Mouse (Mus musculus) cerebellum, adult (tissue): ENCODE measurements around the gene Gm20388.

Source experiments
- ATAC-seq: cut with Nextera tagmentation; 2 replicates; pipeline ENCODE4 v1.9.2; 2017; ENCODE audit warnings: mild to moderate bottlenecking, moderate library complexity, mixed read lengths; ENCODE audit not compliant: insufficient number of reproducible peaks, low FRiP score, low TSS enrichment

The Gm20388 gene

GRCm38 (mm10) chr8:119952747-119953146 lies 42.1 kb downstream of the Gm20388 start:
- no peak for ATAC-seq

DNA sequence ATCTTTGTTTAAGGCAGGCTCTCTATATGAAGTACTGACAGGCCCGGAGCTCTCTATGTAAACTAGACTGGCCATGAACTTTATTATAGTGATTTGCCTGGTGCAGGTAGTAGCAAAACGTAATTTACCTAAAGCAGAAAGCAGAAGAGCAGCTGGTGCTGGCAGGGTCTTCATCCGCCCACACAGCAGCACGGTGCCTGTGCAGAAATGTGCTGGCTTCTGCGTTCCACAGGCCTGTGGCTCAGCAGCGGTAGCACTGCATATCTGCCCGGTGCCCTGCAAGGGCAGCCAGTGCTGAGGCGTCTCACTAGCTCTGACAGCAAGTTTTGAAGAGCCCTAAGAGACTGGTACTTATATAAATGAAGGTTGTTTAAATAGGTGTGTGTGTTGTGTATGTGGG lies 44.7 kb downstream of the Gm20388 start:
- ATAC-seq: no peak

- no peak for ATAC-seq
Measured at GRCm38 (mm10) chr8:119958076-119958475, 47.4 kb downstream of the Gm20388 start.

DNA sequence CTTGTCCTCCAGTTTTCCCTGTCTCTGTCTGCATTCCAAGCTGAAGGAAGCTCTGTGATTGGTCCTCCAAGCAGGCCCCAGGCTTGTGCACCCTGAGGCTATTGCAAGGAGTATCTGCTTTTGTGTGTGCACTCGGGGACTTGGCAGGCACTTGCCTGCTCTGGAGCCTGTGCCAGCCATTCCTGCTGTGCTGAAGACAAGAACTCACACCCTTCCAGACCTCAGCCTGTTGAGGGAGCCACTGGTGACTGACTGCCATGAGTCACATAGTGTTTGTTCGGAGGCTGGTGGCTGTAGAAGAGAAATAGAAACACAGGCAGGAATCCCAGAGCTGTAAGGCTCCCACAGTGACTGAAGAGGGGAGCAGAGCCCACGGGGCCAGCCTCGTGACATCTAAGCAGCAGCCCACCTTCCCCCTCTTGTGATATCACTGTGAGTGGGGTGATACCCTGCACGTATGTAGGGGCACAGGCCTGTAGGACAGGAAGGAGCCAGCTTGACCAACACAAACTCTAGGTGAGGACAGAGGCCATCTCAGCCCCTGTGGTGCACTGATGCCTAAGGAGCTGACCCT lies 50.0 kb downstream of the Gm20388 start:
- peak; percentile 86 for ATAC-seq

GRCm38 (mm10) chr8:119964859-119965258 lies 54.2 kb downstream of the Gm20388 start:
- ATAC-seq: no peak

- ATAC-seq: no peak
Measured at GRCm38 (mm10) chr8:119967435-119967834, 56.8 kb downstream of the Gm20388 start.

- no peak for ATAC-seq
Measured at GRCm38 (mm10) chr8:119970169-119970568, 59.5 kb downstream of the Gm20388 start.

DNA sequence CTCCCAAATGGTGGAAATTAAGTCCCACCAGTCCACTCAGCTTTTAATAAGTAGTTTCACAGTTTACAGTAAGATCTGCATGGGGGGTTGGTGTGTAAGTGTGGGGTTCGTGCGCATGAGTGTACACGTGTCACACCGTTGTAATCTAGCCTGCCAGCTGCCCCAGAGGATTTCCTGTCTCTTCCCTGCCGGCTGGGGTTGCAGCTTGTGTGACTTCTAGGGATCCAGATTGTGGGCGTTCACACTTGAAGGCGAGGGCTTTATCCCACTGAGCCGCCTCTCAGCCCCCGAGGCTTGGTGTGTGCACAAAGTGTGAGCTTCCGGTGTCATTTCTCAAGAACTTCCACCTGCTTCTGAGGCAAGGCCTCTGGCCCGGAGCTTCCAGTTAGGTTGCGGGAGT lies 61.9 kb downstream of the Gm20388 start:
- no peak for ATAC-seq

GRCm38 (mm10) chr8:119978770-119979381 lies 68.2 kb downstream of the Gm20388 start:
- 0 out of 2 replicates have a peak, but pooled peaks have one; percentile 15 for ATAC-seq

DNA sequence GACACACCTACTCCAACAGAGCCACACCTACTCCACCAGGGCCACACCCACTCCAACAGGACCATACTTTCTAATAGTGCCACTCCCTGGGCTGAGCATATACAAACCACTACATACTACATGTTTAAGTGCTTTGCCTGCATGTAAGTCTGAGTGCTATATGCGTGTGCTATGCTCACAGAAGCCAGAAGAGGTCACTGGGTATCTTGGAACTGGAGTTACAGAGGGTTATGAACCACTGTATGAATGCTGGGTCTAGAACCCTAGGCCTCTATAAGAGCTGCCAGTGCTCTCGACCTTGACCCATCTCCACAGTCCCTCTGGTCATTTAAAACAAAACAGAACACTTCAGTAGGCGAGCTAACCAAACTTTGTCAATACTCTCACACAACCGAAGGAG lies 70.6 kb downstream of the Gm20388 start:
- ATAC-seq: no peak

GRCm38 (mm10) chr8:119984085-119984484 lies 73.4 kb downstream of the Gm20388 start:
- ATAC-seq: no peak

DNA sequence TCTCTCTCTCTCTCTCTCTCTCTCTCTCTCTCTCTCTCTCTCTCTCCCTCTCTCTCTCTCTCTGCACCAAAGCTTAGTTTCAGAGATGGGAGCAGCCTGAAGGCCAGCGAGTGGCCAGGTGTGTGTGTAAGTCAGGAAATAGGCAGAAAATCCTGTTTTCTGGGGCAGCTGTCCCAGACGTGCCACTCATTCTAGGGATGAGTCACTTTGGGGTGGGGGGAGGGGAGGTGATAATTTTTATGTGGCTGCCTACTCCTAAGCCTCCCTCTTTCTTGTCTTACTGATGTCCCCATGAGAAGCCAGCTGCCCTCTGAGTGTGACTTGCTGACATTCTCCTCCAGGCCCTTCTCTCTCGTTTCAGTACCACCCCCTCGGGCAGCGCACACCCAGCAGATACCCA lies 75.5 kb downstream of the Gm20388 start:
- ATAC-seq: no peak

DNA sequence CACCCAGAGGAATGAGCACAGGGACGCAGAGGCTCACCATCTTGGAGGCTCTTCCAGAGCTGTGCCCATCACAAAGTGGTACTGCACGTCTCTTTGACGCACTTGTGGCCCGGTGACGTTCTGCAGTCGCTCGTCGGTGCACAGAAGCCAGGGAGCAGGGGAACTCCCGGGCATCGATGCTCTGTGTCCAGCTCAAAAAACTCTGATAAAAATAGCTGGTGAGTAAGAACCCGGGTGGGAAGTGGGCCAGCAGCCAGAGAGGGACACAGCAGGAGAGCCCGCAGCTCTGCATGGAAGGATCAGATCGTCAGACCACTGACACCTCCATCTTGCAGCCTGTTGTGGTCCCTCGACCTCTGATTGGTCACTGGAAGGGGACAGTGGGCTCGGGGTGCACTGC lies 77.4 kb downstream of the Gm20388 start:
- ATAC-seq: no peak

DNA sequence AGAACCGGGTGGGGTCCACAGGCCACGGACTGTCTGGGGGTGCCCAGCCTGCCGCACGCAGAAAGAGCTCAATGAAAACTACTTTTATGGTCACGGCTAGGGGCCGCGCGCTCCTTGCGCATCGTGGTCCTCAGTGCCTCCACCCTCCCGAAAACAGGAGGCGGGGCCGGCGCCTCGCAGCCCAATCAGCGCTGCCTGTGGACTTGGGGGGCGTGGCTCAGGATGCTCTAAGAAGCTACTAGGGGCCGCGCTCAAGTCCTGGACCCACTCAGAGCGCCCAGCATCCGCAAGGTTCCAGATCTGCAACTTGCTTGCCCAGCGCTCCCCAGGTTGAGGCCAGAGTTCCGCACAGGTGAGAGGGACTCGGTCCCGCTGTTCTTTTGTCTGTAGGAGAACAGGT lies 81.6 kb downstream of the Gm20388 start, which contains the start of gene Crispld2:
Gene Crispld2, plus strand, starts transcription at position 190 of the 400 bp plus-strand sequence.
- no peak for ATAC-seq

- ATAC-seq: no peak
Measured at GRCm38 (mm10) chr8:119994114-119994513, 83.5 kb downstream of the Gm20388 start.

DNA sequence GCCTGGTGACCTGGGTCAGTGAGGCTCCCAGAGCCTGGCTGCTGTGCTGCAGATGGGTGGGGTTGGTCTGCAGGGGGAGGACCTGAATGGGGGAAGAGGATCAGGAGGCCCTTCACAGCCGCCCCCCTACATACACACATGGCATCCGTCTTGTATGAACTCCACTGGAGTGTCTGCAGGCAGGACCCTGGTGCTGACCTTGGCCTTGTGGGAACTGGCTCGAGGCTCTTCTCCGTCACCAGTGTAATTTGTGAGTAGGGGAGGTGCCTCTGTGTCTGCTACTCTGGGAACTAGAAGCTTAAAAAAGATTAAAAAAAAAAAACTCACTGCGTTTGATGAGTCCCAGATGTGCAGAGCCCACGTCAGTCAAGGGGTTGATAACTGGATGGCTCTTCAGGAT lies 83.9 kb downstream of the Gm20388 start:
- no peak for ATAC-seq

DNA sequence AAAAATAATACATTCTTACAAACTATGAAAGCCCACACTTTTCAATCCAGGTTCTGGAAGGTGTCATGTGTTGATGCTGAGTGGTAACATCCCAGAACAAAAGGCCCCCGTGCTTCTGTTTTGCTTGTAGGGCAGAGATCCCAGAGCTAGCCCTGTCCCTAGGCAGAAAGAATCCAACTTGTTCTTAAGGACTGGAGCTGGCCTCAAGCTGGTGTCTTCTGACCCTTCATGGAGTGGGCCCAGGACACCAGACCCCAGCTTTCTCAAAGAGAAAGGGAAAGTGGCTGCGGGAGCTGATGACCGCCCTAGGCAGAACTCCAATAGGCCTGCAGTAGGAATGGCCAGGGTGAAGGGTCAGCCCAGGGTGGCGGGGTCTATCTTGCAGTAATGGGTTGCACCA lies 86.6 kb downstream of the Gm20388 start:
- no peak for ATAC-seq

DNA sequence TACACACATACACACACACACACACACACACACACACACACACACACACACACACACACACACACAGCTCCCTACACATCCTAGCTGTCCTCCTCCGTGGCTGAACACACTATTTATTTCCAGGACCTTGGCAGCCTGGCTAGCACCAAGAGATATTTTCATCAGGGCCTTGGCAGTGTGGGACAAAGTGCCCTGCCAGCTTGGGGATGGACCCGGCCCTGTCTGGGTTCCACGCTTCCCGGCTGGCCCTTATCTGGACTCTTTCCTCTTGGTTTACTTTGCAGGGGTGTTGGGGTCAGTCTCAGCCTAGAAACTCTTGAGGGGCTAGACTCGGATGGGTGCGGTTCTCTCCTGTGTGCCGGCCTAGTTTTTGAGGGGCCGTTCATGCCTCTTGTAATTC lies 89.8 kb downstream of the Gm20388 start:
- no peak for ATAC-seq

GRCm38 (mm10) chr8:120001712-120002111 lies 91.1 kb downstream of the Gm20388 start:
- no peak for ATAC-seq

GRCm38 (mm10) chr8:120002348-120002747 lies 91.7 kb downstream of the Gm20388 start:
- ATAC-seq: no peak

DNA sequence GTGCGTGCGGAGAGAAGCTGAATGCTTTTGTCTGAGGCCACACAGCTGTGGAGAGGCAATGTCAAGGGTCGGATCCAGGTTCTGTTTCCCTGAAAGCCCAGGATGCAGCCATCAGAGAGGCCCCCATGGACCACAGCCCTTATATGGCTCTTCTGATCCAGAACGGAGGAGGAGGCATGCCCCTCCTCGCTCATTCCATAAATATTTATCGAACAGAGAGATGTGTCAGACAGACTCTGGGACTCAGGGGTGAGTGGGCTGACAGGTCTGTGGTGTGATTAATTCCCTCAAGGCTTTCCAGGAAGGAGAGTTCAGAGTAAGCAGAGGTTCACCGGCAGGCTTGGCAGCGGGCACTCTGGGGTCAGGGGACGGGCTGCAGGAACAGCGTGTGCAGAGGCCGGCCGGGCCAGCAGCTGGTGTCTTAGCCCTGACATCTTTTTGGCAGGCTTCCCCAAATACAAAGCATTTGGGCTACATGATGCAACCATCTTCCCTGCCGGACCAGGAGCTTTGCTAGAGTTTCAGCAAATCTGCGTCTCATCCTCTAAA lies 93.6 kb downstream of the Gm20388 start:
- no peak for ATAC-seq
